Mouse (Mus musculus): ENCODE measurements around the gene Apoc4. TPM values are rescaled to one million over a fixed set of nuclear protein-coding genes. Genes with fewer than 3 reads are reported as not detected.

Gene Apoc4
- polyA plus RNA-seq, 1 experiment from 2014 or later: 0.65 TPM

GRCm38 (mm10) chr7:19713196-19713595 is 31.9 kb upstream of the Apoc4 start:
- no peak overlapping the region for H3K27ac ChIP-seq
- H3K4me3 ChIP-seq: no peak overlapping the region
- H3K4me1 ChIP-seq: peaks cover 21% of the 10 kb centered on the region
- H3K9me3 ChIP-seq: no peaks in the 10 kb centered on the region
- H3K27me3 ChIP-seq (ENCODE audit: insufficient read depth, poor library complexity, severe bottlenecking): no peaks in the 10 kb centered on the region
- 50% methylated on average over 4 of the region's 4 CpGs for WGBS
- no peak for DNase-seq (ENCODE audit: low spot score)
- peaks cover 66% of the 10 kb centered on the region for H3K36me3 ChIP-seq

GRCm38 (mm10) chr7:19712414-19712813 is 31.1 kb upstream of the Apoc4 start:
- no peak overlapping the region for H3K4me3 ChIP-seq
- no peaks in the 10 kb centered on the region for H3K9me3 ChIP-seq
- peaks cover 21% of the 10 kb centered on the region for H3K4me1 ChIP-seq
- H3K27ac ChIP-seq: no peak overlapping the region
- H3K36me3 ChIP-seq: peaks cover 69% of the 10 kb centered on the region
- WGBS: 80% methylated on average over 4 of the region's 4 CpGs
- no peak for DNase-seq (ENCODE audit: low spot score)
- no peaks in the 10 kb centered on the region for H3K27me3 ChIP-seq (ENCODE audit: insufficient read depth, poor library complexity, severe bottlenecking)

- 95% methylated on average over 10 of the region's 10 CpGs for WGBS
- no peak overlapping the region for H3K4me3 ChIP-seq
- no peaks in the 10 kb centered on the region for H3K27me3 ChIP-seq (ENCODE audit: insufficient read depth, poor library complexity, severe bottlenecking)
- H3K4me1 ChIP-seq: peaks cover 15% of the 10 kb centered on the region
- H3K9me3 ChIP-seq: no peaks in the 10 kb centered on the region
- DNase-seq (ENCODE audit: low spot score): no peak
- no peak overlapping the region for H3K27ac ChIP-seq
- peaks cover 76% of the 10 kb centered on the region for H3K36me3 ChIP-seq
Measured at GRCm38 (mm10) chr7:19710650-19711049, 29.4 kb upstream of the Apoc4 start.

GRCm38 (mm10) chr7:19705271-19705670 is 24.0 kb upstream of the Apoc4 start:
- DNase-seq (ENCODE audit: low spot score): no peak
- no peak overlapping the region for H3K27ac ChIP-seq
- no peaks in the 10 kb centered on the region for H3K9me3 ChIP-seq
- H3K4me1 ChIP-seq: peaks cover 15% of the 10 kb centered on the region
- no peak overlapping the region for H3K4me3 ChIP-seq
- 94% methylated on average over 7 of the region's 7 CpGs for WGBS
- H3K36me3 ChIP-seq: peaks cover 80% of the 10 kb centered on the region
- H3K27me3 ChIP-seq (ENCODE audit: insufficient read depth, poor library complexity, severe bottlenecking): no peaks in the 10 kb centered on the region

GRCm38 (mm10) chr7:19704475-19704874 is 23.2 kb upstream of the Apoc4 start:
- Histone ChIP-seq H3K36me3 (peaks cover 73% of the 10 kb centered on the region), H3K27me3 (ENCODE audit: insufficient read depth, poor library complexity, severe bottlenecking) (no peaks in the 10 kb centered on the region), H3K4me1 (peaks cover 19% of the 10 kb centered on the region), H3K9me3 (no peaks in the 10 kb centered on the region), H3K4me3 (no peak overlapping the region), H3K27ac (no peak overlapping the region)
- WGBS: 90% methylated on average over 4 of the region's 4 CpGs
- no peak for DNase-seq (ENCODE audit: low spot score)

GRCm38 (mm10) chr7:19702859-19703555 is 21.7 kb upstream of the Apoc4 start:
- Histone ChIP-seq H3K4me3 (no peak overlapping the region), H3K27me3 (ENCODE audit: insufficient read depth, poor library complexity, severe bottlenecking) (no peaks in the 10 kb centered on the region), H3K27ac (no peak overlapping the region), H3K9me3 (no peaks in the 10 kb centered on the region), H3K36me3 (peaks cover 60% of the 10 kb centered on the region), H3K4me1 (peaks cover 29% of the 10 kb centered on the region)
- 89% methylated on average over 16 of the region's 16 CpGs for WGBS
- peak; percentile 75 for DNase-seq (ENCODE audit: low spot score)

GRCm38 (mm10) chr7:19701069-19701761 is 19.9 kb upstream of the Apoc4 start:
- Histone ChIP-seq H3K27me3 (ENCODE audit: insufficient read depth, poor library complexity, severe bottlenecking) (no peaks in the 10 kb centered on the region), H3K4me3 (peak overlapping the region; percentile 10; the same call in 1 of the 2 replicates), H3K27ac (peak overlapping the region; percentile 72), H3K4me1 (peaks cover 32% of the 10 kb centered on the region), H3K36me3 (peaks cover 55% of the 10 kb centered on the region), H3K9me3 (no peaks in the 10 kb centered on the region)
- 28% methylated on average over 22 of the region's 22 CpGs for WGBS
- peak; percentile 91 for DNase-seq (ENCODE audit: low spot score)

GRCm38 (mm10) chr7:19700299-19701068 is 19.2 kb upstream of the Apoc4 start:
- Histone ChIP-seq H3K9me3 (no peaks in the 10 kb centered on the region), H3K4me3 (peak overlapping the region; percentile 10; the same call in 1 of the 2 replicates), H3K4me1 (peaks cover 39% of the 10 kb centered on the region), H3K27me3 (ENCODE audit: insufficient read depth, poor library complexity, severe bottlenecking) (no peaks in the 10 kb centered on the region), H3K27ac (peak overlapping the region; percentile 65), H3K36me3 (peaks cover 58% of the 10 kb centered on the region)
- 49% methylated on average over 12 of the region's 12 CpGs for WGBS
- DNase-seq (ENCODE audit: low spot score): peak; percentile 74

GRCm38 (mm10) chr7:19699827-19700148 is 18.5 kb upstream of the Apoc4 start:
- peaks cover 46% of the 10 kb centered on the region for H3K4me1 ChIP-seq
- H3K36me3 ChIP-seq: peaks cover 52% of the 10 kb centered on the region
- 74% methylated on average over 4 of the region's 4 CpGs for WGBS
- no peak for DNase-seq (ENCODE audit: low spot score)
- H3K9me3 ChIP-seq: no peaks in the 10 kb centered on the region
- H3K4me3 ChIP-seq: peak overlapping the region; percentile 59; the same call in 1 of the 2 replicates
- H3K27ac ChIP-seq: no peak overlapping the region
- no peaks in the 10 kb centered on the region for H3K27me3 ChIP-seq (ENCODE audit: insufficient read depth, poor library complexity, severe bottlenecking)

GRCm38 (mm10) chr7:19698907-19699826 is 17.9 kb upstream of the Apoc4 start, which contains the start of gene Apoe:
TSS of gene Apoe (minus strand) at chr7:19699188.
- DNase-seq (ENCODE audit: low spot score): peak; percentile 81
- no peaks in the 10 kb centered on the region for H3K9me3 ChIP-seq
- H3K4me3 ChIP-seq: peak within 1 kb of the TSS; percentile 59
- peak within 1 kb of the TSS; percentile 79 for H3K27ac ChIP-seq
- peaks cover 47% of the 10 kb centered on the region for H3K36me3 ChIP-seq
- peaks cover 52% of the 10 kb centered on the region for H3K4me1 ChIP-seq
- 2% methylated on average over 20 of the region's 20 CpGs for WGBS
- H3K27me3 ChIP-seq (ENCODE audit: insufficient read depth, poor library complexity, severe bottlenecking): no peaks in the 10 kb centered on the region

GRCm38 (mm10) chr7:19697949-19698906 is 16.9 kb upstream of the Apoc4 start:
- Histone ChIP-seq H3K4me1 (peaks cover 61% of the 10 kb centered on the region), H3K36me3 (peaks cover 38% of the 10 kb centered on the region), H3K9me3 (no peaks in the 10 kb centered on the region), H3K4me3 (peak overlapping the region; percentile 59), H3K27me3 (ENCODE audit: insufficient read depth, poor library complexity, severe bottlenecking) (no peaks in the 10 kb centered on the region), H3K27ac (peak overlapping the region; percentile 79)
- 1% methylated on average over 28 of the region's 28 CpGs for WGBS
- no peak for DNase-seq (ENCODE audit: low spot score)
